Mouse (Mus musculus) cerebellum, adult 2 months (tissue): ENCODE measurements around the gene Shc4.

ENCODE experiments used
- CTCF ChIP-seq: fragments of 200-500 bp; IDR thresholded peaks from 2 replicates; pipeline ENCODE4 v1.5.1; 2011; ENCODE audit warnings: low read depth, mild to moderate bottlenecking, control low read depth, low read length, moderate library complexity, borderline replicate concordance; ENCODE audit not compliant: insufficient read depth
- POLR2A ChIP-seq: fragments of 200-500 bp; IDR thresholded peaks from 2 replicates; pipeline ENCODE4 v1.6.1; 2011; ENCODE audit warnings: low read length, control low read depth, borderline replicate concordance; ENCODE audit not compliant: insufficient read depth

DNA sequence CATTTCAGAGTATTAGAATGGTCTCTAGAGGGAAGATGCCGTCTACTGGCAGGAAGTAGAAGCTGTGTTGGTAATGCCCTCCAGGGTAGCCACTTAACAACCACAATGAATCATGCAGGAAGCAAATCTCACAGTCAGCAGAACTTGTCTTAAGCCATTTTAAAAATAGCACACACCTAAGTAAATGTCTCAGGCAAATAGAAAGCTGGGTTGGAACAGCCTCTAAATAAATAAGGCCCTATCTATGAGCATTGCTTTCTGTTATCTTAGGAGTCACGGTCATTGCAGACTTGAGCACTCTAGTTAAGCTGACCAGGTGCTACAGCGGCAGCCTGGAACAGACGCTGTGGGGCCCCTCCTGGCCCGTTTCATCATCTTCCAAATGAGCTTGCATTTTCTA, 56.8 kb downstream of the Shc4 start:
- TF ChIP-seq CTCF: no peak
- TF ChIP-seq POLR2A: no peak
